Mouse (Mus musculus): ENCODE data around the gene March6. TPM values are rescaled to one million over a fixed set of nuclear protein-coding genes. Genes with fewer than 3 reads are reported as not detected.
A peak's percentile ranks its signal among the peaks of the same experiment; 100 is the strongest.

March6 gene
- polyA plus RNA-seq, 1 experiment from 2014 or later, result 68.3 TPM

DNA sequence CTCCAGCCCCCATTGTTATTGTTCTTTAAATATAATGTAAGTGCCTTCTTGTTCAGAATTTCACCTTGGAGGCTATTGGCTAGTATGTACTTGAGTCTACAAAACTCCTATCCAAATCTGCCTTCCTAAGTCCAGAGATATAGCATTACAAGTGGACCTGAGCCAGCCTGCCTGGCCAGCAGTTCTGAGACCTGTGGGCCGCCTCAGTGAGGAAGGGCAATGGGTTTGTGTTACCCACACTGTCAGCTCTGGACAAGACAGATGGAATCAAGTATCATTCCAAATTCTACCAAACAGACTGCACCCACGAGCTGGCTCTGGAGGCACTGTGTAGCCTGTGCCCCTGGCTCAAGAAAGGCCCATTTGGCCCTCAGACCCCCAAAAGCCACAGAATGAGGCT lies 94.0 kb downstream of the March6 start:
- Histone ChIP-seq H3K4me2 (ENCODE audit: low read length) (no peak overlapping the region), H3K27me3 (replicated peaks; ENCODE audit: control insufficient read depth, insufficient read depth, low read length) (no peaks in the 10 kb centered on the region), H3K36me3 (ENCODE audit: control insufficient read depth, insufficient read depth, low read length) (no peaks in the 10 kb centered on the region), H3K27ac (ENCODE audit: low read depth, low read length) (no peak overlapping the region), H3K9ac (ENCODE audit: low read length) (no peak overlapping the region), H3K4me1 (ENCODE audit: control insufficient read depth, insufficient read depth, low read length) (no peaks in the 10 kb centered on the region), H3K9me3 (replicated peaks; ENCODE audit: control insufficient read depth, low read length) (no peaks in the 10 kb centered on the region), H3K4me3 (ENCODE audit: low read depth, low read length) (no peak overlapping the region)
- DNase-seq (ENCODE audit: low spot score) (no peak), ATAC-seq (no peak)
- WGBS, result 86% methylated on average over 2 of the region's 2 CpGs

- Histone ChIP-seq H3K9ac (ENCODE audit: low read length) (no peak overlapping the region), H3K4me3 (ENCODE audit: low read depth, low read length) (no peak overlapping the region), H3K4me1 (ENCODE audit: control insufficient read depth, insufficient read depth, low read length) (no peaks in the 10 kb centered on the region), H3K4me2 (ENCODE audit: low read length) (no peak overlapping the region), H3K27ac (ENCODE audit: low read depth, low read length) (no peak overlapping the region), H3K36me3 (ENCODE audit: control insufficient read depth, insufficient read depth, low read length) (no peaks in the 10 kb centered on the region), H3K9me3 (replicated peaks; ENCODE audit: control insufficient read depth, low read length) (no peaks in the 10 kb centered on the region), H3K27me3 (replicated peaks; ENCODE audit: control insufficient read depth, insufficient read depth, low read length) (no peaks in the 10 kb centered on the region)
- ATAC-seq (no peak), DNase-seq (ENCODE audit: low spot score) (no peak)
- 35% methylated on average over 1 of the region's 1 CpGs for WGBS
Observed at GRCm38 (mm10) chr15:31436083-31436482, 94.8 kb downstream of the March6 start.

DNA sequence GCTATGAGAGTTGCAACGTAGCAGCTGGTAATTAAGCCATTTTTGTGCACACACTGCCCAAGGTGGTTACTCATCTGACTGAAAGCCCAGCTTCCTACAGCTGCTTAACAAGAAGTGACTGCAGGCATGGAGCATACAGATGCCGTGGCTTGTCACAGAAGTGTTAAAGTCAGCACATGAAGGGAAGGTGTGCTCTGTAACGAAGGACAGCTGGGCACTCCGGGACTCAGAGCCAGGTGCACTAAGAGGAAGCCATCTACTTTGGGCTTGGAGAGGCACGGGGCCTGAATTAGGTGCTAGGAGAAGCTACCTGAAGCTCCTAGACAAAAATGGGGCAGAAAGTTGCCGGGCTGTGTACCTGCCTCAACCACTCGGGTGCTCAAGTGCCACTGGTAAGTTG lies 97.1 kb downstream of the March6 start:
- no peak overlapping the region for H3K4me3 ChIP-seq (ENCODE audit: low read depth, low read length)
- no peak overlapping the region for H3K9ac ChIP-seq (ENCODE audit: low read length)
- 79% methylated on average over 7 of the region's 7 CpGs for WGBS
- H3K4me2 ChIP-seq (ENCODE audit: low read length), result no peak overlapping the region
- no peaks in the 10 kb centered on the region for H3K9me3 ChIP-seq (replicated peaks; ENCODE audit: control insufficient read depth, low read length)
- no peaks in the 10 kb centered on the region for H3K4me1 ChIP-seq (ENCODE audit: control insufficient read depth, insufficient read depth, low read length)
- DNase-seq (ENCODE audit: low spot score), result no peak
- no peak for ATAC-seq
- H3K27ac ChIP-seq (ENCODE audit: low read depth, low read length), result no peak overlapping the region
- H3K27me3 ChIP-seq (replicated peaks; ENCODE audit: control insufficient read depth, insufficient read depth, low read length), result no peaks in the 10 kb centered on the region
- no peaks in the 10 kb centered on the region for H3K36me3 ChIP-seq (ENCODE audit: control insufficient read depth, insufficient read depth, low read length)

- Histone ChIP-seq H3K4me3 (ENCODE audit: low read depth, low read length) (no peak overlapping the region), H3K36me3 (ENCODE audit: control insufficient read depth, insufficient read depth, low read length) (no peaks in the 10 kb centered on the region), H3K4me2 (ENCODE audit: low read length) (no peak overlapping the region), H3K9me3 (replicated peaks; ENCODE audit: control insufficient read depth, low read length) (no peaks in the 10 kb centered on the region), H3K27ac (ENCODE audit: low read depth, low read length) (no peak overlapping the region), H3K9ac (ENCODE audit: low read length) (no peak overlapping the region), H3K27me3 (replicated peaks; ENCODE audit: control insufficient read depth, insufficient read depth, low read length) (no peaks in the 10 kb centered on the region), H3K4me1 (ENCODE audit: control insufficient read depth, insufficient read depth, low read length) (no peaks in the 10 kb centered on the region)
- no peak for ATAC-seq
- WGBS, result 91% methylated on average over 8 of the region's 8 CpGs
- DNase-seq (ENCODE audit: low spot score), result no peak
Observed at GRCm38 (mm10) chr15:31431847-31432246, 99.0 kb downstream of the March6 start.

DNA sequence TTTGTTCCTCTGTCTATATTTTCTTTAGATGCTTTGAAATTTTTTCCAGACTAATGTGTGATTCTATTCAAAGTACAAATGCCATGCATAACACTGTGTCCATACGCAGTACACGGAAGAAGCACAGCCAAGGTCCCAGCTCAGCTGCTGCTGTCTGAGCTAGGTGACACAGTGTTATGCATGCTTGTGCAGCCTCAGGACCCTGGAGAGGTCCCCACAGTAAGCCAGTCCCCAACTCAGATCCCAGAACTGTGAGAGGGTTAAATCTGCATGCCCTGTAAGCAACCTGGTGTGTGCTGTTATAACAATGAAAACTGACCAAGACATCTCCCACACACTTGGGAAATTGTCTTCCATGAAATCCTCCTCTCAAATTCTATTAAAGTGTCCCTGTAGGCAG lies 100.8 kb downstream of the March6 start:
- WGBS, result 63% methylated on average over 2 of the region's 2 CpGs

DNA sequence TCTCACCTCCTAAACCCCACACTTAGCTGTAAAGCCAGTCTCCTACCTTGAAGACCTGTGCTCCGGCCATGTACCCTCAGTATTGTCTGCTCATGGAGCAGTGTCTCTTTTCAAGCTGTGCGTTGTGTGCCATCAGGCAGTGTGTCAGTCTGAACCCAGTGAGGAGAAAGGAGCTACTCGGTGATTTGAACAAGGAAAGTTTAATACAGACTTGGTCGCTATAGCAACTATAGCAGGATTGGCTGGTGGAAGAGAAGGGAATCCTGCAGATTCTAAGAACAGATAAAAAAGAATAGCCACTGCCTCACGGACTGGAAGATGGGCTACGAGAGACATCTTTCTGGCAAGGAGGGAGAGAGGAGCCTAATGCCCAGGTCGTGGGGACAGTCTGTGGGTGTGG lies 101.4 kb downstream of the March6 start:
- no peak for ATAC-seq
- no peak overlapping the region for H3K9ac ChIP-seq (ENCODE audit: low read length)
- no peaks in the 10 kb centered on the region for H3K4me1 ChIP-seq (ENCODE audit: control insufficient read depth, insufficient read depth, low read length)

More for the DNA sequence above, 100.8 kb downstream of the March6 start:
- DNase-seq (ENCODE audit: low spot score), result no peak
- Histone ChIP-seq H3K27me3 (replicated peaks; ENCODE audit: control insufficient read depth, insufficient read depth, low read length) (no peaks in the 10 kb centered on the region), H3K4me2 (ENCODE audit: low read length) (no peak overlapping the region), H3K9ac (ENCODE audit: low read length) (no peak overlapping the region), H3K27ac (ENCODE audit: low read depth, low read length) (no peak overlapping the region), H3K9me3 (replicated peaks; ENCODE audit: control insufficient read depth, low read length) (no peaks in the 10 kb centered on the region), H3K36me3 (ENCODE audit: control insufficient read depth, insufficient read depth, low read length) (no peaks in the 10 kb centered on the region), H3K4me1 (ENCODE audit: control insufficient read depth, insufficient read depth, low read length) (no peaks in the 10 kb centered on the region), H3K4me3 (ENCODE audit: low read depth, low read length) (no peak overlapping the region)
- no peak for ATAC-seq

GRCm38 (mm10) chr15:31428571-31428970 lies 102.3 kb downstream of the March6 start:
- no peak for DNase-seq (ENCODE audit: low spot score)
- no peak overlapping the region for H3K9ac ChIP-seq (ENCODE audit: low read length)
- ATAC-seq, result no peak
- no peak overlapping the region for H3K27ac ChIP-seq (ENCODE audit: low read depth, low read length)
- no peaks in the 10 kb centered on the region for H3K36me3 ChIP-seq (ENCODE audit: control insufficient read depth, insufficient read depth, low read length)
- no peaks in the 10 kb centered on the region for H3K27me3 ChIP-seq (replicated peaks; ENCODE audit: control insufficient read depth, insufficient read depth, low read length)
- no peak overlapping the region for H3K4me2 ChIP-seq (ENCODE audit: low read length)
- WGBS, result 89% methylated on average over 12 of the region's 12 CpGs
- no peak overlapping the region for H3K4me3 ChIP-seq (ENCODE audit: low read depth, low read length)
- H3K9me3 ChIP-seq (replicated peaks; ENCODE audit: control insufficient read depth, low read length), result no peaks in the 10 kb centered on the region
- H3K4me1 ChIP-seq (ENCODE audit: control insufficient read depth, insufficient read depth, low read length), result no peaks in the 10 kb centered on the region

More for the DNA sequence above, 101.4 kb downstream of the March6 start:
- 61% methylated on average over 7 of the region's 7 CpGs for WGBS
- H3K4me3 ChIP-seq (ENCODE audit: low read depth, low read length), result no peak overlapping the region
- DNase-seq (ENCODE audit: low spot score), result no peak
- H3K27ac ChIP-seq (ENCODE audit: low read depth, low read length), result no peak overlapping the region
- H3K4me2 ChIP-seq (ENCODE audit: low read length), result no peak overlapping the region
- no peaks in the 10 kb centered on the region for H3K9me3 ChIP-seq (replicated peaks; ENCODE audit: control insufficient read depth, low read length)
- no peaks in the 10 kb centered on the region for H3K36me3 ChIP-seq (ENCODE audit: control insufficient read depth, insufficient read depth, low read length)
- H3K27me3 ChIP-seq (replicated peaks; ENCODE audit: control insufficient read depth, insufficient read depth, low read length), result no peaks in the 10 kb centered on the region

DNA sequence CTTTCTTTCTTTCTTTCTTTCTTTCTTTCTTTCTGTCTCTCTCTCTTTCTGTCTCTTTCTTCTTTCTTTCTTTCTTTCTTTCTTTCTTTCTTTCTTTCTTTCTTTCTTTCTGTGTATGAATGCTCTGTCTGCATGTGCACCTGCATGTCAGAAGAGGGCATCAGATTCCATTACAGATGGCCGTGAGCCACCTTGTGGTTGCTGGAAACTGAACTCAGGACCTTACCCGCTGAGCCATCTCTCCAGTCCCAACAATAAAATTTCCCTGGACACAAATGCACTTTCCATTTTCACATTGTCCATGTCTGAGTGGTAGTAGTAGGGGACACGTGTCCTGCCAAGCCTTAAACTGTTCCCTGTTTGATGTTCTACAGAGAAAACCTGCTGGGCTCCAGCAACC lies 103.5 kb downstream of the March6 start:
- ATAC-seq (no peak), DNase-seq (ENCODE audit: low spot score) (no peak)
- Histone ChIP-seq H3K9me3 (replicated peaks; ENCODE audit: control insufficient read depth, low read length) (no peaks in the 10 kb centered on the region), H3K9ac (ENCODE audit: low read length) (no peak overlapping the region), H3K27ac (ENCODE audit: low read depth, low read length) (no peak overlapping the region), H3K36me3 (ENCODE audit: control insufficient read depth, insufficient read depth, low read length) (no peaks in the 10 kb centered on the region), H3K4me2 (ENCODE audit: low read length) (no peak overlapping the region), H3K27me3 (replicated peaks; ENCODE audit: control insufficient read depth, insufficient read depth, low read length) (no peaks in the 10 kb centered on the region), H3K4me1 (ENCODE audit: control insufficient read depth, insufficient read depth, low read length) (no peaks in the 10 kb centered on the region), H3K4me3 (ENCODE audit: low read depth, low read length) (no peak overlapping the region)
- 59% methylated on average over 3 of the region's 3 CpGs for WGBS

- WGBS, result 58% methylated on average over 8 of the region's 8 CpGs
- no peak for DNase-seq (ENCODE audit: low spot score)
- no peaks in the 10 kb centered on the region for H3K9me3 ChIP-seq (replicated peaks; ENCODE audit: control insufficient read depth, low read length)
- no peak overlapping the region for H3K27ac ChIP-seq (ENCODE audit: low read depth, low read length)
- H3K4me3 ChIP-seq (ENCODE audit: low read depth, low read length), result no peak overlapping the region
- no peaks in the 10 kb centered on the region for H3K27me3 ChIP-seq (replicated peaks; ENCODE audit: control insufficient read depth, insufficient read depth, low read length)
- no peak overlapping the region for H3K4me2 ChIP-seq (ENCODE audit: low read length)
- no peak overlapping the region for H3K9ac ChIP-seq (ENCODE audit: low read length)
- H3K4me1 ChIP-seq (ENCODE audit: control insufficient read depth, insufficient read depth, low read length), result no peaks in the 10 kb centered on the region
- ATAC-seq, result 0 out of 2 replicates have a peak, but pooled peaks have one; percentile 29
- no peaks in the 10 kb centered on the region for H3K36me3 ChIP-seq (ENCODE audit: control insufficient read depth, insufficient read depth, low read length)
Observed at GRCm38 (mm10) chr15:31426066-31426706, 104.7 kb downstream of the March6 start.

All from forebrain, embryonic 14.5 days (tissue).